Mouse (Mus musculus): ENCODE results near the gene Hat1. TPM values are rescaled to one million over a fixed set of nuclear protein-coding genes. Genes with fewer than 3 reads are reported as not detected.
A peak's percentile ranks its signal among the peaks of the same experiment; 100 is the strongest.

The Hat1 gene
- polyA plus RNA-seq, 1 experiment from 2014 or later = 49.2 TPM

GRCm38 (mm10) chr2:71474345-71474744 lies 85.6 kb downstream of the Hat1 start:
- H3K4me1 ChIP-seq (replicated peaks) = peaks cover 13% of the 10 kb centered on the region
- no peaks in the 10 kb centered on the region for H3K36me3 ChIP-seq
- H3K27ac ChIP-seq (replicated peaks) = no peak overlapping the region
- WGBS = 40% methylated on average over 7 of the region's 7 CpGs
- H3K9me3 ChIP-seq = no peaks in the 10 kb centered on the region; the same call in 1 of the 2 replicates
- H3K9ac ChIP-seq = 0 out of 2 replicates have a peak overlapping the region, but pooled peaks have one; percentile 2
- H3K4me2 ChIP-seq = no peak overlapping the region
- no peak for ATAC-seq (ENCODE audit: low read depth)
- no peaks in the 10 kb centered on the region for H3K27me3 ChIP-seq
- H3K4me3 ChIP-seq = no peak overlapping the region

- no peaks in the 10 kb centered on the region for H3K36me3 ChIP-seq
- no peak overlapping the region for H3K4me2 ChIP-seq
- no peak overlapping the region for H3K4me3 ChIP-seq
- H3K27ac ChIP-seq (replicated peaks) = no peak overlapping the region
- no peak for ATAC-seq (ENCODE audit: low read depth)
- WGBS = 76% methylated on average over 10 of the region's 10 CpGs
- H3K9ac ChIP-seq = no peak overlapping the region
- H3K4me1 ChIP-seq (replicated peaks) = peaks cover 18% of the 10 kb centered on the region
- H3K27me3 ChIP-seq = no peaks in the 10 kb centered on the region
- H3K9me3 ChIP-seq = no peaks in the 10 kb centered on the region; the same call in 1 of the 2 replicates
Measured at GRCm38 (mm10) chr2:71475311-71475710, 86.6 kb downstream of the Hat1 start.

GRCm38 (mm10) chr2:71475760-71476159 lies 87.0 kb downstream of the Hat1 start:
- Histone ChIP-seq H3K4me2 (no peak overlapping the region), H3K4me3 (no peak overlapping the region), H3K4me1 (replicated peaks) (peaks cover 18% of the 10 kb centered on the region), H3K27ac (replicated peaks) (no peak overlapping the region), H3K9ac (no peak overlapping the region), H3K9me3 (no peaks in the 10 kb centered on the region; the same call in 1 of the 2 replicates), H3K27me3 (no peaks in the 10 kb centered on the region), H3K36me3 (no peaks in the 10 kb centered on the region)
- 91% methylated on average over 4 of the region's 4 CpGs for WGBS
- no peak for ATAC-seq (ENCODE audit: low read depth)

GRCm38 (mm10) chr2:71477787-71478186 lies 89.0 kb downstream of the Hat1 start:
- peaks cover 18% of the 10 kb centered on the region for H3K4me1 ChIP-seq (replicated peaks)
- ATAC-seq (ENCODE audit: low read depth) = no peak
- no peak overlapping the region for H3K9ac ChIP-seq
- H3K4me2 ChIP-seq = no peak overlapping the region
- no peak overlapping the region for H3K27ac ChIP-seq (replicated peaks)
- no peaks in the 10 kb centered on the region for H3K27me3 ChIP-seq
- H3K4me3 ChIP-seq = no peak overlapping the region
- H3K9me3 ChIP-seq = no peaks in the 10 kb centered on the region; the same call in 1 of the 2 replicates
- H3K36me3 ChIP-seq = no peaks in the 10 kb centered on the region

GRCm38 (mm10) chr2:71479917-71480316 lies 91.2 kb downstream of the Hat1 start:
- Histone ChIP-seq H3K4me1 (replicated peaks) (peaks cover 17% of the 10 kb centered on the region), H3K9me3 (no peaks in the 10 kb centered on the region; the same call in 1 of the 2 replicates), H3K4me2 (no peak overlapping the region), H3K27me3 (no peaks in the 10 kb centered on the region), H3K9ac (0 out of 2 replicates have a peak overlapping the region, but pooled peaks have one; percentile 26), H3K27ac (replicated peaks) (no peak overlapping the region), H3K36me3 (no peaks in the 10 kb centered on the region), H3K4me3 (no peak overlapping the region)
- 8% methylated on average over 7 of the region's 7 CpGs for WGBS
- ATAC-seq (ENCODE audit: low read depth) = no peak

GRCm38 (mm10) chr2:71481825-71482224 lies 93.1 kb downstream of the Hat1 start:
- 81% methylated on average over 6 of the region's 6 CpGs for WGBS
- ATAC-seq (ENCODE audit: low read depth) = no peak

GRCm38 (mm10) chr2:71483046-71483716 lies 94.4 kb downstream of the Hat1 start:
- no peak for ATAC-seq (ENCODE audit: low read depth)
- H3K27me3 ChIP-seq = no peaks in the 10 kb centered on the region
- peaks cover 14% of the 10 kb centered on the region for H3K4me1 ChIP-seq (replicated peaks)
- no peak overlapping the region for H3K9ac ChIP-seq
- H3K4me3 ChIP-seq = no peak overlapping the region
- no peak overlapping the region for H3K4me2 ChIP-seq
- H3K36me3 ChIP-seq = no peaks in the 10 kb centered on the region
- WGBS = 63% methylated on average over 10 of the region's 10 CpGs
- no peak overlapping the region for H3K27ac ChIP-seq (replicated peaks)
- no peaks in the 10 kb centered on the region for H3K9me3 ChIP-seq

More at GRCm38 (mm10) chr2:71481825-71482224, 93.1 kb downstream of the Hat1 start:
- Histone ChIP-seq H3K4me2 (no peak overlapping the region), H3K27me3 (no peaks in the 10 kb centered on the region), H3K36me3 (no peaks in the 10 kb centered on the region), H3K27ac (replicated peaks) (no peak overlapping the region), H3K9ac (no peak overlapping the region), H3K4me3 (no peak overlapping the region), H3K9me3 (no peaks in the 10 kb centered on the region; the same call in 1 of the 2 replicates), H3K4me1 (replicated peaks) (peaks cover 14% of the 10 kb centered on the region)

GRCm38 (mm10) chr2:71483717-71484066 lies 94.9 kb downstream of the Hat1 start:
- Histone ChIP-seq H3K4me1 (replicated peaks) (peaks cover 14% of the 10 kb centered on the region), H3K9ac (no peak overlapping the region), H3K27me3 (no peaks in the 10 kb centered on the region), H3K27ac (replicated peaks) (no peak overlapping the region), H3K9me3 (no peaks in the 10 kb centered on the region), H3K36me3 (no peaks in the 10 kb centered on the region), H3K4me2 (no peak overlapping the region), H3K4me3 (no peak overlapping the region)
- WGBS = 17% methylated on average over 5 of the region's 5 CpGs
- ATAC-seq (ENCODE audit: low read depth) = no peak

Other genes starting within 250 kb of the Hat1 start
- gene Dync1i2, start 177.3 kb upstream of the Hat1 start, polyA plus RNA-seq (2015; fragmentation: Nextera tagmentation; extraction: Ambion mirVana) = 194 and 208 TPM in 2 replicates
- gene Slc25a12, start 21.2 kb upstream of the Hat1 start, polyA plus RNA-seq (2015; fragmentation: Nextera tagmentation; extraction: Ambion mirVana) = 73.8 and 79.3 TPM in 2 replicates
- 32.7 and 37.6 TPM in 2 replicates for gene Metap1d, start 64.3 kb downstream of the Hat1 start, polyA plus RNA-seq (2015; fragmentation: Nextera tagmentation; extraction: Ambion mirVana)
- 0.77 and 1.3 TPM in 2 replicates for gene Dlx1, start 139.2 kb downstream of the Hat1 start, polyA plus RNA-seq (2015; fragmentation: Nextera tagmentation; extraction: Ambion mirVana)
- gene Dlx2, start 157.8 kb downstream of the Hat1 start, polyA plus RNA-seq (2015; fragmentation: Nextera tagmentation; extraction: Ambion mirVana) = 0.22 and 0.73 TPM in 2 replicates

Data from neural tube, embryonic 13.5 days (tissue).